Comparison of ENCODE assay signal across 10 mouse cellular contexts in genomic region chr12:106474501-106475165, GRCm38 (mm10).
DNase-seq lines count a peak whose midpoint lies in the region; ATAC-seq and TF ChIP-seq lines count a peak whose summit lies in the region.
"Had no signal": no experiment of that assay in that cellular context is flagged by ENCODE, and none has a peak within 500 bp of the region (broad histone marks: within the 10 kb centered on the region; RNA-seq: fewer than 3 reads in every experiment).

No protein-coding gene starts in this region.

- H3K27me3 ChIP-seq in heart, adult 2 months (ENCODE audit: control insufficient read depth, insufficient read depth, low read length) = no peaks in the 10 kb centered on the region
- peaks cover 14% of the 10 kb centered on the region for H3K27me3 ChIP-seq in hindbrain, embryonic 12.5 days
- peaks cover 38% of the 10 kb centered on the region for H3K27me3 ChIP-seq in kidney, embryonic 16.5 days (ENCODE audit: insufficient read depth, low read length)

- no peak for DNase-seq in heart, adult 2 months
- no peak for DNase-seq in heart, adult 8-10 months (ENCODE audit: low spot score)
- DNase-seq in WW6 (ENCODE audit: low read depth, low spot score) = peak; percentile 42
- DNase-seq in neural tube, embryonic 10.5 days (ENCODE audit: extremely low spot score, low spot score) = peak; percentile 37
- DNase-seq in kidney, adult 18-20 months = no peak

- peak; percentile 40; the same call in 1 of the 2 replicates for ATAC-seq in hindbrain, embryonic 12.5 days (ENCODE audit: low FRiP score)
- no peak for ATAC-seq in granulocyte monocyte progenitor cell, adult 5-6 weeks (replicated peaks; ENCODE audit: poor library complexity, severe bottlenecking)
- no peak for ATAC-seq in kidney, embryonic 16.5 days (ENCODE audit: low FRiP score, low TSS enrichment)

- H3K79me2 ChIP-seq in heart, adult 2 months (replicated peaks; ENCODE audit: control insufficient read depth, insufficient read depth, low read length) = no peaks in the 10 kb centered on the region

- intact Hi-C loops in heart, adult 2 months (cut with DNase I) = no loop called here

- 0 out of 2 replicates have a peak, but pooled peaks have one; percentile 3 for TF ChIP-seq CTCF in heart, adult 2 months (IDR thresholded peaks at IDR 0.05)

- 9% methylated on average over 24 of the region's 24 CpGs for WGBS in heart, adult 2 months
- 10% methylated on average over 24 of the region's 24 CpGs for WGBS in hindbrain, embryonic 12.5 days
- 20% methylated on average over 24 of the region's 24 CpGs for WGBS in kidney, embryonic 16.5 days

- H3K9me3 ChIP-seq in hindbrain, embryonic 12.5 days (replicated peaks) = no peaks in the 10 kb centered on the region
- no peaks in the 10 kb centered on the region for H3K9me3 ChIP-seq in kidney, embryonic 16.5 days (ENCODE audit: low read length)

- no peak overlapping the region for H3K4me3 ChIP-seq in heart, adult 2 months
- no peak overlapping the region for H3K4me3 ChIP-seq in hindbrain, embryonic 12.5 days
- H3K4me3 ChIP-seq in kidney, embryonic 16.5 days (ENCODE audit: low read length) = no peak overlapping the region
- H3K4me3 ChIP-seq: erythroblast, embryonic 14.5 days; megakaryocyte, embryonic 14.5 days had no signal

- H3K36me3 ChIP-seq in heart, adult 2 months (ENCODE audit: control insufficient read depth, insufficient read depth, low read length) = no peaks in the 10 kb centered on the region
- no peaks in the 10 kb centered on the region for H3K36me3 ChIP-seq in hindbrain, embryonic 12.5 days
- no peaks in the 10 kb centered on the region for H3K36me3 ChIP-seq in kidney, embryonic 16.5 days (ENCODE audit: insufficient read depth, low read length)

- no peak for TF ChIP-seq POLR2A in heart, adult 2 months (IDR thresholded peaks at IDR 0.05; ENCODE audit: insufficient read depth, low read depth, low read length)

- peak overlapping the region; percentile 35 for H3K4me2 ChIP-seq in hindbrain, embryonic 12.5 days (replicated peaks)
- H3K4me2 ChIP-seq in kidney, embryonic 16.5 days (replicated peaks; ENCODE audit: low read depth, low read length) = no peak overlapping the region

- H3K27ac ChIP-seq in heart, adult 2 months = no peak overlapping the region
- no peak overlapping the region for H3K27ac ChIP-seq in hindbrain, embryonic 12.5 days
- H3K27ac ChIP-seq in kidney, embryonic 16.5 days (ENCODE audit: low read length) = no peak overlapping the region

- TF ChIP-seq EP300 in heart, adult 2 months (IDR thresholded peaks at IDR 0.05; ENCODE audit: insufficient read depth, low read depth, low read length) = no peak

- H3K9ac ChIP-seq in heart, adult 2 months (ENCODE audit: low read depth, low read length) = no peak overlapping the region
- no peak overlapping the region for H3K9ac ChIP-seq in hindbrain, embryonic 12.5 days
- H3K9ac ChIP-seq in kidney, embryonic 16.5 days (replicated peaks; ENCODE audit: low read length) = no peak overlapping the region

- H3K4me1 ChIP-seq in heart, adult 2 months (ENCODE audit: control insufficient read depth, insufficient read depth, low read length) = no peaks in the 10 kb centered on the region
- H3K4me1 ChIP-seq in hindbrain, embryonic 12.5 days = peaks cover 30% of the 10 kb centered on the region
- peaks cover 10% of the 10 kb centered on the region for H3K4me1 ChIP-seq in kidney, embryonic 16.5 days (ENCODE audit: insufficient read depth, low read length)

Comparison
In these comparisons a context has a peak if more than half of its experiments do, and no peak if none do; other contexts are left out.
1. DNase-seq: peak in WW6 (single experiment) and neural tube, embryonic 10.5 days (single experiment); none in heart, adult 2 months (0 of 2), heart, adult 8-10 months (single experiment) and kidney, adult 18-20 months (single experiment).